Mouse (Mus musculus): ENCODE data around the gene Rtl10.

Rtl10 gene

GRCm38 (mm10) chr16:18484794-18485435 is 13.8 kb upstream of the Rtl10 start:
- TF ChIP-seq CTCF (conservative IDR thresholded peaks at IDR 0.05; ENCODE audit: low read length) = no peak
- no peak for TF ChIP-seq NANOG (IDR thresholded peaks at IDR 0.05; ENCODE audit: borderline replicate concordance, low read length)
- TF ChIP-seq POU5F1 (IDR thresholded peaks at IDR 0.05; ENCODE audit: borderline replicate concordance, low read length) = no peak
- Histone ChIP-seq H3K4me3 (replicated peaks; ENCODE audit: low read length) (peak overlapping the region; percentile 32; the same call in 1 of the 2 replicates), H3K27me3 (ENCODE audit: insufficient read depth, low read length) (no peaks in the 10 kb centered on the region), H3K9me3 (ENCODE audit: low read length) (no peaks in the 10 kb centered on the region), H3K36me3 (ENCODE audit: insufficient read depth, low read length) (no peaks in the 10 kb centered on the region), H3K4me1 (replicated peaks; ENCODE audit: low read depth, low read length) (peaks cover 66% of the 10 kb centered on the region)

GRCm38 (mm10) chr16:18486126-18486525 is 12.6 kb upstream of the Rtl10 start:
- TF ChIP-seq CTCF (conservative IDR thresholded peaks at IDR 0.05; ENCODE audit: low read length) = no peak
- no peaks in the 10 kb centered on the region for H3K9me3 ChIP-seq (ENCODE audit: low read length)
- H3K4me3 ChIP-seq (replicated peaks; ENCODE audit: low read length) = no peak overlapping the region
- H3K27me3 ChIP-seq (ENCODE audit: insufficient read depth, low read length) = no peaks in the 10 kb centered on the region
- H3K4me1 ChIP-seq (replicated peaks; ENCODE audit: low read depth, low read length) = peaks cover 63% of the 10 kb centered on the region
- no peaks in the 10 kb centered on the region for H3K36me3 ChIP-seq (ENCODE audit: insufficient read depth, low read length)

GRCm38 (mm10) chr16:18490281-18490680 is 8.4 kb upstream of the Rtl10 start:
- Histone ChIP-seq H3K27me3 (ENCODE audit: insufficient read depth, low read length) (no peaks in the 10 kb centered on the region), H3K4me1 (replicated peaks; ENCODE audit: low read depth, low read length) (peaks cover 26% of the 10 kb centered on the region), H3K36me3 (ENCODE audit: insufficient read depth, low read length) (no peaks in the 10 kb centered on the region), H3K4me3 (replicated peaks; ENCODE audit: low read length) (no peak overlapping the region), H3K9me3 (ENCODE audit: low read length) (no peaks in the 10 kb centered on the region)
- no peak for TF ChIP-seq NANOG (IDR thresholded peaks at IDR 0.05; ENCODE audit: borderline replicate concordance, low read length)
- no peak for TF ChIP-seq POU5F1 (IDR thresholded peaks at IDR 0.05; ENCODE audit: borderline replicate concordance, low read length)
- no peak for TF ChIP-seq CTCF (conservative IDR thresholded peaks at IDR 0.05; ENCODE audit: low read length)

GRCm38 (mm10) chr16:18490894-18491293 is 7.8 kb upstream of the Rtl10 start:
- H3K27me3 ChIP-seq (ENCODE audit: insufficient read depth, low read length) = no peaks in the 10 kb centered on the region
- TF ChIP-seq CTCF (conservative IDR thresholded peaks at IDR 0.05; ENCODE audit: low read length) (no peak), NANOG (IDR thresholded peaks at IDR 0.05; ENCODE audit: borderline replicate concordance, low read length) (no peak), POU5F1 (IDR thresholded peaks at IDR 0.05; ENCODE audit: borderline replicate concordance, low read length) (no peak)
- no peaks in the 10 kb centered on the region for H3K36me3 ChIP-seq (ENCODE audit: insufficient read depth, low read length)
- H3K4me1 ChIP-seq (replicated peaks; ENCODE audit: low read depth, low read length) = peaks cover 20% of the 10 kb centered on the region
- H3K4me3 ChIP-seq (replicated peaks; ENCODE audit: low read length) = no peak overlapping the region; the same call in 1 of the 2 replicates
- H3K9me3 ChIP-seq (ENCODE audit: low read length) = no peaks in the 10 kb centered on the region

GRCm38 (mm10) chr16:18497865-18498515 is 711 bp upstream of the Rtl10 start:
- Histone ChIP-seq H3K27me3 (ENCODE audit: insufficient read depth, low read length) (no peaks in the 10 kb centered on the region), H3K4me1 (replicated peaks; ENCODE audit: low read depth, low read length) (peaks cover 38% of the 10 kb centered on the region), H3K9me3 (ENCODE audit: low read length) (no peaks in the 10 kb centered on the region), H3K36me3 (ENCODE audit: insufficient read depth, low read length) (peaks cover 31% of the 10 kb centered on the region), H3K4me3 (replicated peaks; ENCODE audit: low read length) (peak overlapping the region; percentile 96)
- TF ChIP-seq CTCF (conservative IDR thresholded peaks at IDR 0.05; ENCODE audit: low read length) (no peak), POU5F1 (IDR thresholded peaks at IDR 0.05; ENCODE audit: borderline replicate concordance, low read length) (peak; percentile 69; the same call in 1 of the 2 replicates)

- Histone ChIP-seq H3K4me1 (replicated peaks; ENCODE audit: low read depth, low read length) (peaks cover 40% of the 10 kb centered on the region), H3K4me3 (replicated peaks; ENCODE audit: low read length) (peak overlapping the region; percentile 96), H3K36me3 (ENCODE audit: insufficient read depth, low read length) (peaks cover 41% of the 10 kb centered on the region), H3K27me3 (ENCODE audit: insufficient read depth, low read length) (no peaks in the 10 kb centered on the region), H3K9me3 (ENCODE audit: low read length) (no peaks in the 10 kb centered on the region)
- TF ChIP-seq NANOG (IDR thresholded peaks at IDR 0.05; ENCODE audit: borderline replicate concordance, low read length) = no peak
Measured at GRCm38 (mm10) chr16:18498996-18499395, 295 bp downstream of the Rtl10 start.

- TF ChIP-seq CTCF (conservative IDR thresholded peaks at IDR 0.05; ENCODE audit: low read length) (no peak), NANOG (IDR thresholded peaks at IDR 0.05; ENCODE audit: borderline replicate concordance, low read length) (no peak), POU5F1 (IDR thresholded peaks at IDR 0.05; ENCODE audit: borderline replicate concordance, low read length) (no peak)
Measured at GRCm38 (mm10) chr16:18501531-18501930, 2.8 kb downstream of the Rtl10 start.

GRCm38 (mm10) chr16:18503566-18504342 is 5.1 kb downstream of the Rtl10 start:
- H3K36me3 ChIP-seq (ENCODE audit: insufficient read depth, low read length) = peaks cover 53% of the 10 kb centered on the region
- H3K4me1 ChIP-seq (replicated peaks; ENCODE audit: low read depth, low read length) = peaks cover 25% of the 10 kb centered on the region
- no peak overlapping the region for H3K4me3 ChIP-seq (replicated peaks; ENCODE audit: low read length)
- H3K9me3 ChIP-seq (ENCODE audit: low read length) = no peaks in the 10 kb centered on the region
- H3K27me3 ChIP-seq (ENCODE audit: insufficient read depth, low read length) = no peaks in the 10 kb centered on the region
- TF ChIP-seq NANOG (IDR thresholded peaks at IDR 0.05; ENCODE audit: borderline replicate concordance, low read length) (no peak), CTCF (conservative IDR thresholded peaks at IDR 0.05; ENCODE audit: low read length) (no peak), POU5F1 (IDR thresholded peaks at IDR 0.05; ENCODE audit: borderline replicate concordance, low read length) (no peak)

More at GRCm38 (mm10) chr16:18501531-18501930, 2.8 kb downstream of the Rtl10 start:
- no peaks in the 10 kb centered on the region for H3K9me3 ChIP-seq (ENCODE audit: low read length)
- H3K27me3 ChIP-seq (ENCODE audit: insufficient read depth, low read length) = no peaks in the 10 kb centered on the region
- H3K36me3 ChIP-seq (ENCODE audit: insufficient read depth, low read length) = peaks cover 48% of the 10 kb centered on the region
- H3K4me3 ChIP-seq (replicated peaks; ENCODE audit: low read length) = no peak overlapping the region
- H3K4me1 ChIP-seq (replicated peaks; ENCODE audit: low read depth, low read length) = peaks cover 40% of the 10 kb centered on the region
